ENCODE assay signal across 35 mouse cellular contexts in genomic region chr14:122756671-122757070, GRCm38 (mm10).
"Had no signal": no experiment of that assay in that cellular context is flagged by ENCODE, and none has a peak within 500 bp of the region (broad histone marks: within the 10 kb centered on the region; RNA-seq: fewer than 3 reads in every experiment).

No protein-coding gene starts in this region.

- DNase-seq: heart, postnatal 10 days; heart, postnatal 14 days; heart, postnatal 36 days; heart, postnatal 4 days; kidney, adult 11 months; kidney, adult 18-20 months; kidney, adult 2 months; kidney, adult 8-10 months; kidney, adult 9 months; kidney, postnatal 10 days; kidney, postnatal 14 days; kidney, postnatal 25 days; kidney, postnatal 36 days; kidney, postnatal 4 days; layer of hippocampus, adult 9-11 months; layer of hippocampus, postnatal 36 days had no signal

- H3K27me3 ChIP-seq: heart, embryonic 12.5 days; heart, embryonic 13.5 days; heart, embryonic 15.5 days; hindbrain, embryonic 12.5 days; hindbrain, embryonic 13.5 days; hindbrain, embryonic 15.5 days; intestine, embryonic 15.5 days; kidney, embryonic 15.5 days had no signal

- H3K4me2 ChIP-seq: heart, embryonic 11.5 days; heart, embryonic 12.5 days; heart, embryonic 13.5 days; heart, embryonic 15.5 days; hindbrain, embryonic 12.5 days; hindbrain, embryonic 13.5 days; hindbrain, embryonic 14.5 days; hindbrain, embryonic 15.5 days; intestine, embryonic 15.5 days; kidney, embryonic 15.5 days had no signal

- ATAC-seq: hindbrain, embryonic 16.5 days; hindbrain, postnatal 0 days; inflammation-experienced regulatory T-cells, adult 6 months; intestine, embryonic 15.5 days; intestine, embryonic 16.5 days; intestine, postnatal 0 days had no signal

- H3K4me1 ChIP-seq: heart, embryonic 12.5 days; heart, embryonic 13.5 days; heart, embryonic 15.5 days; hindbrain, embryonic 12.5 days; hindbrain, embryonic 13.5 days; hindbrain, embryonic 15.5 days; intestine, embryonic 15.5 days; kidney, embryonic 15.5 days had no signal

- H3K9me3 ChIP-seq: heart, embryonic 12.5 days; heart, embryonic 13.5 days; heart, embryonic 15.5 days; hindbrain, embryonic 10.5 days; hindbrain, embryonic 12.5 days; hindbrain, embryonic 13.5 days; hindbrain, embryonic 15.5 days; intestine, embryonic 15.5 days; kidney, embryonic 15.5 days had no signal

- H3K4me3 ChIP-seq: heart, embryonic 12.5 days; heart, embryonic 13.5 days; heart, embryonic 15.5 days; hindbrain, embryonic 10.5 days; hindbrain, embryonic 12.5 days; hindbrain, embryonic 13.5 days; hindbrain, embryonic 15.5 days; intestine, embryonic 15.5 days; kidney, embryonic 15.5 days; layer of hippocampus, adult 2 months; left cerebral cortex, adult 2 months had no signal

- H3K36me3 ChIP-seq: heart, embryonic 12.5 days; heart, embryonic 13.5 days; heart, embryonic 15.5 days; hindbrain, embryonic 10.5 days; hindbrain, embryonic 12.5 days; hindbrain, embryonic 13.5 days; hindbrain, embryonic 15.5 days; intestine, embryonic 15.5 days; kidney, embryonic 15.5 days had no signal

- H3K27ac ChIP-seq: heart, embryonic 13.5 days; heart, embryonic 15.5 days; hindbrain, embryonic 10.5 days; hindbrain, embryonic 12.5 days; hindbrain, embryonic 13.5 days; hindbrain, embryonic 14.5 days; hindbrain, embryonic 15.5 days; hindbrain, postnatal 0 days; intestine, embryonic 15.5 days; kidney, embryonic 15.5 days; kidney, postnatal 0 days; layer of hippocampus, adult 2 months; left cerebral cortex, adult 2 months had no signal

- H3K9ac ChIP-seq: heart, embryonic 12.5 days; heart, embryonic 13.5 days; heart, embryonic 15.5 days; hindbrain, embryonic 12.5 days; hindbrain, embryonic 13.5 days; hindbrain, embryonic 14.5 days; hindbrain, embryonic 15.5 days; intestine, embryonic 15.5 days; kidney, embryonic 15.5 days had no signal
